Mouse (Mus musculus) liver, adult 2 months (tissue): ENCODE measurements at regions not wholly inside any gene's neighbourhood (a gene's known extent, or its start where the extent isn't known, plus 50 kb on each side); places are given as distances from the start of the nearest gene placed in this dataset.
A peak's percentile ranks its signal among the peaks of the same experiment; 100 is the strongest.

Experiments
- DNase-seq: peaks from one replicate; pipeline ENCODE4 v3.0.0-alpha.2; 2011; ENCODE audit warnings: low read depth, low spot score; ENCODE audit errors: extremely low read depth
- H3K27ac ChIP-seq: fragments of 200-500 bp; replicated peaks from 2 replicates; pipeline ENCODE4 v1.5.1; 2012; ENCODE audit warnings: low read depth, mild to moderate bottlenecking, control low read depth, inconsistent platforms, low read length; ENCODE audit not compliant: insufficient read depth
- H3K27me3 ChIP-seq: fragments of 200-500 bp; 2 replicates; pipeline ENCODE4 v1.6.1; 2012; ENCODE audit warnings: mild to moderate bottlenecking, moderate library complexity, low read length, inconsistent platforms; ENCODE audit not compliant: control insufficient read depth, insufficient read depth
- H3K36me3 ChIP-seq: fragments of 200-500 bp; 2 replicates; pipeline ENCODE4 v1.6.1; 2012; ENCODE audit warnings: low read length, inconsistent platforms; ENCODE audit not compliant: control insufficient read depth, insufficient read depth
- H3K4me1 ChIP-seq: fragments of 200-500 bp; 2 replicates; pipeline ENCODE4 v1.6.1; 2011; ENCODE audit warnings: low read length; ENCODE audit not compliant: control insufficient read depth, insufficient read depth
- H3K4me3 ChIP-seq: fragments of 200-500 bp; 2 replicates; pipeline ENCODE4 v1.5.1; 2011; ENCODE audit warnings: low read depth, mild to moderate bottlenecking, control low read depth, low read length, moderate library complexity; ENCODE audit not compliant: insufficient read depth
- H3K79me2 ChIP-seq: fragments of 200-500 bp; 2 replicates; pipeline ENCODE4 v1.6.1; 2012; ENCODE audit warnings: inconsistent platforms, mild to moderate bottlenecking, low read length, moderate library complexity; ENCODE audit not compliant: control insufficient read depth, insufficient read depth
- H3K9ac ChIP-seq: fragments of 200-500 bp; 2 replicates; pipeline ENCODE4 v1.6.1; 2012; ENCODE audit warnings: low read depth, mild to moderate bottlenecking, control low read depth, inconsistent platforms, low read length
- CTCF ChIP-seq: fragments of 200-500 bp; IDR thresholded peaks from 2 replicates; pipeline ENCODE4 v1.5.1; 2011; ENCODE audit warnings: low read depth, low read length, control low read depth
- POLR2A ChIP-seq: fragments of 200-500 bp; IDR thresholded peaks from 2 replicates; pipeline ENCODE4 v1.6.1; 2011; ENCODE audit warnings: low read length, control low read depth; ENCODE audit not compliant: insufficient read depth; ENCODE audit errors: extremely low read depth
- WGBS: fragments of 180-500 bp; shearing (Covaris S2); methylation state at CpG from one replicate; pipeline ENCODE4 v1.1.7; 2018; 5-methylcytosine and 5-hydroxymethylcytosine counted together

GRCm38 (mm10) chr4:32188076-32188475 lies 50.5 kb upstream of the Bach2 start:
- H3K27me3 ChIP-seq = no peaks in the 10 kb centered on the region
- H3K9ac ChIP-seq = no peak overlapping the region
- no peaks in the 10 kb centered on the region for H3K36me3 ChIP-seq
- no peaks in the 10 kb centered on the region for H3K4me1 ChIP-seq
- TF ChIP-seq POLR2A = no peak
- no peak for TF ChIP-seq CTCF
- WGBS = 94% methylated on average over 1 of the region's 1 CpGs
- H3K27ac ChIP-seq = no peak overlapping the region
- no peak overlapping the region for H3K4me3 ChIP-seq
- no peak for DNase-seq
- no peaks in the 10 kb centered on the region for H3K79me2 ChIP-seq

DNA sequence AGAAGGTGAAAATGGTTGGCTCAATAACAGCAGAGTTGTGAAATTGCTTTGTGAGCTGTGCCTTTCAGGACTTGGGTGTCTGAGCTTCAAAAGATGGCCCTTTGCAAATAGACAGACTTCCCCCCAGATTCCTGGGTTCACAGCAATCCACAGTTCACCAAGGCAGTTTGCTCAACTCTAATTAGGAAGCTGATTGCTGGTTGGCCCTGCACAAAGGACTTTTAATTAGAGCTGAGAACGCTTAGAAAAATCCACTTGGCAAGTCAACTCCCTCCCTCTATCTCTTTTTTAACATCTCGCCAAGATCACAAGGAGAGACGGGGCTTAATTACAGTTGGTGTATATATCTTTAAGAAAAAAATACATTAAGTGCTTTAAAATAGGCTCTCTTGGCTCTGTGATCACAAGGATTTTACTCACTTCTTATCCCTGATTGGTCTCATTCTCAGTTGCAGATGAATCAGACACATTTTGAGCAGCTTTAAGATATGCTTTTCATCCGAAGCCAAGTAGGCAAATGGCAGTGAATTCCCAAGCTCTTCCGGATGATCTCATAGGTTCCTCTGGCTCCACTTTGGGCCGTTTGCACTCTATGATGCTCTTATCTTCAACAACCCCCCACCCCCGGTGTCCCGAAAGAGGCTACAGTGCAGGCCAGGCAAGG lies 49.7 kb upstream of the Bach2 start:
- 78% methylated on average over 8 of the region's 8 CpGs for WGBS

More for the DNA sequence above, 49.7 kb upstream of the Bach2 start:
- no peaks in the 10 kb centered on the region for H3K36me3 ChIP-seq
- H3K9ac ChIP-seq = no peak overlapping the region
- H3K27ac ChIP-seq = no peak overlapping the region
- TF ChIP-seq POLR2A = no peak
- TF ChIP-seq CTCF = no peak
- H3K79me2 ChIP-seq = no peaks in the 10 kb centered on the region
- no peak overlapping the region for H3K4me3 ChIP-seq
- H3K4me1 ChIP-seq = no peaks in the 10 kb centered on the region
- no peaks in the 10 kb centered on the region for H3K27me3 ChIP-seq
- DNase-seq = peak; percentile 19
